Mouse (Mus musculus) C3H10T1/2 (cell line): Measurements from ENCODE around the gene Sult3a1. TPM values are rescaled to one million over a fixed set of nuclear protein-coding genes. Genes with fewer than 3 reads are reported as not detected.

Experiments
- polyA plus RNA-seq, 2 experiments: library from polyadenylated mRNA; unstranded; fragments of >200 nt; fragmentation: generic; extraction: Trizol; gene quantifications; one replicate each; pipeline ENCODE4 v1.2.1; 2012; ENCODE audit warnings: missing spikeins in 2 of 2

Sult3a1 gene
- not detected for polyA plus RNA-seq

GRCm38 (mm10) chr10:33857421-33857820, at the start of gene Sult3a1:
Gene Sult3a1, plus strand, starts transcription at chr10:33857721.

GRCm38 (mm10) chr10:33904530-33905481, 47.3 kb downstream of the Sult3a1 start, which contains the start of gene Rsph4a:
Gene Rsph4a, plus strand, starts transcription at chr10:33905111.

Other genes starting within 250 kb of the Sult3a1 start
- gene Clvs2, start 233.0 kb upstream of the Sult3a1 start, polyA plus RNA-seq: not detected
- not detected for gene Sult3a2, start 71.0 kb upstream of the Sult3a1 start, polyA plus RNA-seq
- under 1 TPM in 1 of 2 experiments, not detected in 1; 0.01 TPM for gene Rsph4a, start 47.4 kb downstream of the Sult3a1 start, polyA plus RNA-seq
- 1 to 10 TPM in 1 of 2 experiments, under 1 TPM in 1; 0.13 to 2.7 TPM for gene Zup1, start 93.5 kb downstream of the Sult3a1 start, polyA plus RNA-seq
- gene Rwdd1, start 161.9 kb downstream of the Sult3a1 start, polyA plus RNA-seq: 100 to 1,000 TPM; 114 to 120 TPM
- under 1 TPM in 1 of 2 experiments, not detected in 1; 0.20 TPM for gene Trappc3l, start 179.9 kb downstream of the Sult3a1 start, polyA plus RNA-seq
- under 1 TPM in 1 of 2 experiments, not detected in 1; 0.05 TPM for gene Calhm4, start 186.6 kb downstream of the Sult3a1 start, polyA plus RNA-seq
- gene Calhm5, start 238.8 kb downstream of the Sult3a1 start, polyA plus RNA-seq: 1 to 10 TPM in 1 of 2 experiments, under 1 TPM in 1; 0.04 to 1.1 TPM